Mouse (Mus musculus): Measurements from ENCODE around the gene Sp7.

The Sp7 gene

GRCm38 (mm10) chr15:102386640-102387039 is 19.7 kb upstream of the Sp7 start:
- no peak for DNase-seq

GRCm38 (mm10) chr15:102383671-102384070 is 16.7 kb upstream of the Sp7 start:
- no peak for DNase-seq

GRCm38 (mm10) chr15:102381575-102381974 is 14.6 kb upstream of the Sp7 start:
- peak; percentile 67 to 68 for DNase-seq

GRCm38 (mm10) chr15:102377810-102378262 is 10.9 kb upstream of the Sp7 start:
- DNase-seq = peak; percentile 29 to 30

GRCm38 (mm10) chr15:102377163-102377543 is 10.2 kb upstream of the Sp7 start:
- DNase-seq = peak; percentile 83 to 84

- peak; percentile 56 to 62 for DNase-seq
These were observed 9.6 kb upstream of the Sp7 start for GRCm38 (mm10) chr15:102376453-102377162.

- no peak for DNase-seq
These were observed 3.7 kb upstream of the Sp7 start for GRCm38 (mm10) chr15:102370727-102371126.

GRCm38 (mm10) chr15:102369972-102370371 is 3.0 kb upstream of the Sp7 start:
- DNase-seq = no peak

- DNase-seq = no peak
These were observed 744 bp downstream of the Sp7 start for GRCm38 (mm10) chr15:102366238-102366637.

GRCm38 (mm10) chr15:102364678-102365077 is 2.3 kb downstream of the Sp7 start:
- DNase-seq = no peak

GRCm38 (mm10) chr15:102362648-102363047 is 4.3 kb downstream of the Sp7 start:
- no peak for DNase-seq

- no peak for DNase-seq
These were observed 8.1 kb downstream of the Sp7 start for GRCm38 (mm10) chr15:102358834-102359233.

GRCm38 (mm10) chr15:102358126-102358525 is 8.9 kb downstream of the Sp7 start:
- peak; percentile 11 to 19 for DNase-seq

GRCm38 (mm10) chr15:102356501-102357325 is 10.3 kb downstream of the Sp7 start:
- no peak for DNase-seq

GRCm38 (mm10) chr15:102355871-102356441 is 11.0 kb downstream of the Sp7 start:
- DNase-seq = no peak

GRCm38 (mm10) chr15:102355134-102355870 is 11.7 kb downstream of the Sp7 start:
- DNase-seq = peak in 1 of 2 experiments; percentile 9

- DNase-seq = no peak
These were observed 13.0 kb downstream of the Sp7 start for GRCm38 (mm10) chr15:102353986-102354385.

GRCm38 (mm10) chr15:102352177-102352576 is 14.8 kb downstream of the Sp7 start:
- DNase-seq = no peak

GRCm38 (mm10) chr15:102350942-102351291 is 16.1 kb downstream of the Sp7 start:
- DNase-seq = no peak

- peak; percentile 92 to 94 for DNase-seq
These were observed 16.6 kb downstream of the Sp7 start, which contains the start of gene Aaas for GRCm38 (mm10) chr15:102350138-102350941. Aaas (minus strand) TSS chr15:102350771.

- no peak for DNase-seq
These were observed 20.5 kb downstream of the Sp7 start for GRCm38 (mm10) chr15:102346444-102346843.

- DNase-seq = no peak
These were observed 22.5 kb downstream of the Sp7 start for GRCm38 (mm10) chr15:102344490-102344889.
